Mouse (Mus musculus): ENCODE data around the gene Serpinb7.

DNA sequence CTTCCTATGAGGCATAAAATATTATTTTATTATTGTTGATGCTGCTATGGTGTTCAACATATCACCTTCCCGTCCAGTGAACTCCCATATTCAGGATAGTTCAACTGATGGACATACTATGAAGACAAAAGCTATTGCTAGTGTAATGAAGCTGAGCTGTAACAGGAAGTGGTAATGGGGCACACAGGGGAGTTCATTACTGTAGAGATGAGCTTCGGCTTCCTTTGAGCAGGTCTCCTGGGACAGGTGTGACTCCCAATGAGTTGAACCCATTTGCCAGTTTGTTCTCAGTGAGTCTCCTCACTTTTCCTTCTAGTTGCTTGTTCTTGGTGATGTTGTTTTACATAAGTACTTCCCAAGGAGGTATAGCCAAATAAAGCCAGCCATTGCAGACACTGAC, 36.1 kb downstream of the Serpinb7 start:
- TF ChIP-seq CTCF (IDR thresholded peaks at IDR 0.05; ENCODE audit: low read depth) (no peak), EP300 (IDR thresholded peaks at IDR 0.05; ENCODE audit: low read depth) (no peak)
